Mouse (Mus musculus): ENCODE data around the gene Dis3l2.

- no peak for TF ChIP-seq USF1 (IDR thresholded peaks at IDR 0.05; ENCODE audit: low read depth)
- no peak for TF ChIP-seq CTCF (IDR thresholded peaks at IDR 0.05; ENCODE audit: control insufficient read depth, insufficient read depth, insufficient read length)
- no peak for TF ChIP-seq CEBPB (IDR thresholded peaks at IDR 0.05; ENCODE audit: low read depth)
- no peak for TF ChIP-seq MAX (IDR thresholded peaks at IDR 0.05)
- TF ChIP-seq MYOD1 (IDR thresholded peaks at IDR 0.05; ENCODE audit: control insufficient read depth, insufficient read length, low read depth), result no peak
- no peak for TF ChIP-seq MYOG (IDR thresholded peaks at IDR 0.05; ENCODE audit: control insufficient read depth, extremely low read depth, insufficient read length)
- no peak for TF ChIP-seq FOSL1 (IDR thresholded peaks at IDR 0.05; ENCODE audit: insufficient read depth, low read length, poor library complexity, severe bottlenecking)
Measured at GRCm38 (mm10) chr1:86733160-86733821, 29.7 kb downstream of the Dis3l2 start.
